Mouse (Mus musculus): ENCODE measurements around the gene Sh3d19.
A peak's percentile ranks its signal among the peaks of the same experiment; 100 is the strongest.
"Not testable (repeated sequence)": the region's sequence is repeated elsewhere in the genome, so short reads cannot be mapped to it uniquely, and the experiment has no call there.

Gene Sh3d19

DNA sequence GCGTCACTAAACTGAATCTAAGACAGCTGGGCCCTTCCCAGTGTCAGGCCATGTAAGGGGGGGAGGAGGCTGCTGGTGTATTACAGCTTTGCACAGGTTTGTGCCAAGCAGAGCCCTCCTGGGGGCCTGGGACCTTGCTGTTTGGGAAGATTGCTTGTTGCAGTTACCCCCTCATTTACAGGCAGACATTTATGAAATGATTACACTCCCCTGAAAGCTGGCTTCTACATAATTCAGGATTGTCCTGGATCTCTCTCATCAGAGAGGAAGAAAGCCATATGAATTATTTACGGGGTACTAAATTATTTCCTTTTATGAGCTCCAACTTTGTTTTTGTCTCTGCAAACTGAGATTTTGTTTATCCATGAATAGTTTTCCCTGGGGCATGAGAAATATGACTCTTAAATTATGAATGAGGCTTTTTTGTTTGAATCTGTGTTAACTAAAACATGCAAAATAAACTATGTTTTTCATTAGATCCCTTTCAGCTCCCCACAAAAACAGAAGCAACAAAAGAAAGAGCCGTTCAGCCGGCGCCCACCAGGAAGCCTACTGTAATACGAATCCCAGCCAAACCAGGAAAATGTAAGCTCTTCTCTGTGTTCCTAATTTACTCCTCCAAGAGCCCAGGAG lies 122.4 kb downstream of the Sh3d19 start:
- DNase-seq (ENCODE audit: low read depth, low spot score): no peak

DNA sequence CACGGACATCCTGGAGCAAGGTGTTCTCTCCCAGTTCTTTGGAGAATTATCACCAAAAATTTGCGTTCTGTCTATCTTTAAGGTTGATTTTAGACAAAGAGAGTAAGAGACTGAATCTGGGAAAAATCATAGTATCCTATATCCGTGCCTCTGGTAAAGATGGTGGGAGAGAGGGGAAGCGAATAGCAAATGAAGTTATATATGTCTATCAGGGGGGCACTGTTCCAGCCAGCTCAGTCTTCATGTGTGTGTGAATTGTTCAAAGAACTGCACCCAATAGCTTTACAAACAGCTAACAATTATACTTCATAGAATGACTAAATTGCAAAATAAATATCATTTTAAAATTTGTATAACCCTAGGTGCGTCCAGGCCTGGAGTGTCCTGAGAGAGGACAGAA lies 123.0 kb downstream of the Sh3d19 start:
- DNase-seq (ENCODE audit: low read depth, low spot score): no peak

DNA sequence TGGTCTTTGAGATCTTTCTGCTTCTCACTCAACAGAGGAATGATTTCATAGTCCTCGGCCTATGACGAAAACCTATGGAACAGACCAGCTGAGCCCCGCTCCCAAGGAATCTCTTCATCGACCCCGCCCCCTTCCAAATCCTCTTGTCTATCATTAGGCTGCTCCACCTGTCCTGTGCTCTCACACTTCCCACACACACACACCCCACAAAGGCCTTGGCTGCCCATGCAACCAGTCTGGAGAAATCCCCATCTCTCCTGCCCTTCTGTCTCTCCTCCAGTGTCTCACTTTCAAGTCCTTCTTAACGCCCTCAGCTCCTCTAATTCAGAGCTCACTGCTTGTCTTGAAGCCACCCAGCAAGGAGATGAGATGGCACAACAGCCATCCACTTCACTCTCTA lies 131.0 kb downstream of the Sh3d19 start:
- DNase-seq (ENCODE audit: low read depth, low spot score): no peak

DNA sequence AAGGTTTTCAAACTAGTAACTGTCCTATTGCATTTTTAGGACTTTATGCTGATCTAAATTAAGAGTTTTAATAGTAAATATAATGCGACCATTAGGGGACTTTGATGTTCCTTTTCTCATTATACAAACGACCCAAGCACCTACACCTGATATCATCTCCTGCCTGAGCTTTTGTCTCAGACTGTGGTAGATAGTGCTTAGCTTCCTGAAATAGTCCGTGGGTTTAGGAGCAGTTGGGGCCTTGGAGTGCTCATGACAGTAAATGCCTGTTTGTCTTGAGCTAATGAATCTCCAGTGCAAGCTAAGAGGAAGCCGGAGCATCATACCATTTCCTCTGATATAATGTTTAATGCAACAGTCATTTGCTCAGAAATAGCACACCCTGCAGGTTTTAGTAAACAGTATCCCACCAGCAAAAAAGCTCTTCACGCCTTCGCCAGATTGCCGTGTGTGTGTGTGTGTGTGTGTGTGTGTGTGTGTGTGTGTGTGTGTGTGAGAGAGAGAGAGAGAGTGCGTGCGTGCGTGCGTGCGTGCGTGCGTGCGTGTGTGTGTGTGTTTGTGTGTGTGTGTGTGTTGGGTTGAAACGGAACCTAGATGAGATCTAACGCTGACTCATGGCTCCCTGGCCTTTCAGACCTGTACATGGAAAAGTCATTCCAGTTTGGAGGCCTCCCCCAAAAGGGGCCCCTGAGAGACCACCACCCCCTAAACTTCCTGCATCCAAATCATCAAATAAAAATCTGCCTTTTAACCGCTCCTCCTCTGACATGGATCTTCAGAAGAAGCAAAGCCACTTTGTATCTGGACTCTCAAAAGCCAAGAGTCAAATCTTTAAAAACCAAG lies 132.8 kb downstream of the Sh3d19 start:
- no peak for DNase-seq (ENCODE audit: low read depth, low spot score)

DNA sequence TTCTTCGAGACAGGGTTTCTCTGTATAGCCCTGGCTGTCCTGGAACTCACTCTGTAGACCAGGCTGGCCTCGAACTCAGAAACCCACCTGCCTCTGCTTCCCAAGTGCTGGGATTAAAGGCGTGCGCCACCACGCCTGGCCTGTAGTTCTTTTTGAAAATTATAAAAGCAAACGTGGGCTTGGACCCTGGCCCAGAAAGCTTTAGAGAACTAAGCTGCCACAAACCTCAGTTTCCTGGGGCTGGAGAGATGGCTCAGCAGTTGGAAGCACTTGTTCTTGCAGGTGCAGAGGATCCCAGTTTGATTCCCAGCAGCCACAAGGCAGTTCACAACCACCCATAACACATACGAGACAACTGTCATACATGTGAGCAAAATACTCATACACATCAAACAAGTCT lies 133.5 kb downstream of the Sh3d19 start:
- DNase-seq (ENCODE audit: low read depth, low spot score): not testable (repeated sequence)

DNA sequence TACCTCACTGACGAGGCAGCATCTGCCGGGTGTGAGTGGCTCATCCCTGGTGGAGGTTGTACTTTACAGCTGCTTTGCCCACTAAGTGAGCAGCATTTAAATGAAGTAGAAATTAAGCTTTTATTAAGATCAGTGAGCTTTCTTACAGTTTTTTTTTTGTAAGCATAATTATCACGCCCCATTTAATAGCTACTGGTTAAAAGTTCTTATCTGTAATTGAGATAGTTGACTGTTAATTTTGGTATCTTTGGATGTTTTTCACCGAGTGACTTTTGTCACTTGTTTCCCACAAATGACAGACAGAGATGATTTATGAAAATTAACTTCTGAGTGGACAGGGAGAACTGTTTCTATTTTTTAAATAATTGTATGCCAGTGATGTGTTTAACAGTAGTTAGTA lies 134.0 kb downstream of the Sh3d19 start:
- no peak for DNase-seq (ENCODE audit: low read depth, low spot score)

DNA sequence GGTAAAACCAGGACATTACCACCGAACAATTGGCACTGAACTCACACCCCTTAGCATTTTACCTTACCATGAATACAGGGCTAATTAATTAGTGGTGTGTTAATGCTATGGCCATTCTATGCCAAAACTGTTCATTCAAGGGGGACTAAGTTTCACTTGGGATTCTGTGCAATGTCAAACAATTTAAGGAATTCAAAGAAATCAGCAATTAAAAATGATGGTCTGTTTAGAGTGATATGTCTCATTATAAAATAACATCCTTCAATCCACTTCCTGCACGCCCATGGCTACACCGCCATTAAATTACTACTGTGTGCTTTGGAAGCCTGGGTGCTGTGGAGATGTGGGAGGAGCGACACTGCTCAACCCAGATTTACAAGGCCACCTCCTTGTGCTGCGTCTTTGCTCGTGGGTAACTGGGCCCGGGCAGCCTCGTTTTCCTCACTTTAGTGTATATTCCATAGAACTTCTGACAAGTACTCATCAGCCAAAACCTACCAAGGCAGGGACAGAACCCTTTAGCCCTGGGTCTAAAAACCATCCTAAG lies 135.2 kb downstream of the Sh3d19 start:
- DNase-seq (ENCODE audit: low read depth, low spot score): no peak

DNA sequence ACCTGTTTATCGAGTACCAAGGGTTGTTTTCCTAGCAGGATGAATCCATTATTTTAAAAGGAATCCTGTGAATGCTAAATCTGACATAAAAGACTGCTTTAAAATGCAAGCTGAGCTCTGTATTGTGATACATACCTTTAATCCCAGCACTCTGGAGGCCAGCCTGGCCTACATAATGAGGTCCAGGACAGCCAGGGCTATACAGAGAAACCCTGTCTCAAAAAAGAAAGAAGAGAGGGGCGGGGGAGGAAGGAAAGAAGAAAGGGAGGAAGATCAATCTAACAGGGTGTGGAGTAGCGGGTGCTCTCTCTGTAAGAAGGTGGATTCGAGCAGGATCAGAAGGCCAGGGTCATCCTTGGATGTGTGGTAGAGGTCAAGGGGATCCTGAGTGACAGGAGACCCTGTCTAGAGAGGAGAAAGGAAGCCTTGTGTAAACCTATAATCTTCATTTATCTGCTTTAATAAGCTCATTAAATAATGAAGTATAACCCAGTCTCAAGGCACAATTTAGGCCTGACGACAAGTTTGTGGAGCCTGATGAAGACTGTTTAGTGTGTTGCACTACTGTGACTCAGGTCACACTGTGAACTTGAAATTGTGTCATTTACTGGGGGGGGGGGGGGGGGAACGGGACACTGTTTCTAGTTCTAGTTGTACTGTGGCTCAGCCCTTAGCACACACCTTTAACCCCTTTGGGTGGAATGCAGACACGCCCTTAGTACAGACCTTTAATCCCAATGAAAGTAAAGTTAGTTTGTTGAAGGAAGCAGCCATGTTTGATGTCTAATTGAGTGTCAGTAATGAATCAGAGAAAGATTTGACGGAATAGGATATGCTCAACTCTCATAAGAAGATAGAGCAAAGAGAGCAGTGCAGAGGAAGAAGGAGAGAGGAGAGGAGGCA lies 137.0 kb downstream of the Sh3d19 start:
- DNase-seq (ENCODE audit: low read depth, low spot score): no peak

DNA sequence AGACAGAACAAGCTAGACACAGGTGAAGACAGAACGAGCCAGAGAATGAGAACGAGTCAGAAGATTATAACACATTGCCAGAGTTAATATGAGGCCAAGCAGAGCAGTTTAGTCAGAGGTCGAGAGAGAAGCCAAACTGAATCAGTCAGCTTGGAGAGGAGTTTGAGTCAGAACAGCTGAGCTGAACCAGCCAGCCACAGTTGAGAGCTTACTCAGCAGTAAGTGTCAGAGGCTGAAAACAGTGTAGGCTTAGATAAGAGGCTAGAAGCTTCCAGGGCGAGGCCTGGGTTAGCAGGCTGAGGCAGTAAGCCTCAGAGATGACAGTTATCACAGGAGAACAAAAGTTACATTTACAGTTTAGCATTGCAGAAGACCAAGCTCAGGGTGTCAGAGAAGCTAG lies 137.7 kb downstream of the Sh3d19 start:
- DNase-seq (ENCODE audit: low read depth, low spot score): no peak

DNA sequence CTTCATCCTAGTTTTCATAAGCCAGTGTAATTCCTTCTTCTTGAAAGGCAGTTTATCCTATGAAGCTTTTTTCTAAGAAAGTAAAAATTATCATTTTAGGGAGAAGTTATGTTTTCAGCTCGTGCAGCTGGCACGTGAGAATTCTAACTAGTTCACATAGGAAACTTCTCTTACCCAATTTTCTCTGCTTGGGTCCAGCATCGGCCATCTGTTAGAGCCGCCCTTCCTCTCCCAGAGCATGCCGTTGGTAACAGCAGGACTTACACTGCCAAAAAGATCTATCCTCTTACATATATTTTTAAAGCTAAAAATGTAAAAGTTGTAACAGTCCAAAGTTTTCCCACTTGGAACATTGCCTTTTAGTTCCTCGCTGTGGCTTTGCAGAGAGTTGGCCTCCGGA lies 138.2 kb downstream of the Sh3d19 start:
- DNase-seq (ENCODE audit: low read depth, low spot score): no peak

DNA sequence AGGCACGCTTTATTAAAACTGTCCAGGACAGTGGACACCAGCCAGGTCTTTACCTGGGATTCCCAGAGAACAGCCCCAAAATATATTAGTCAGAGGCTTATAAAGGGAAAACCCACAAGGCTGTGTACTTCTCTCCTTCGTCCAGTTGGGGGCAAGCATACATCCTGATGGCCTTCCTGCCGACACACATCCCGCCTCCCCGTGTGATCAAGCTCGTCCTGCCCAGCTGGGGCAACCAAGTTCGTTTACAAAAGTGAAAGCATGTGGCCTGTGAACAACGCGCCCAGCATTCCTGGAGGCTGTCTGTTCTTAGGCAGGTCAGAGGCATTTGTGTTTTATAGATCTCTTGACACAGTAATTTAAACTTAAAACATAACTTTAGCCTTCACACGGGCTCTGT lies 139.2 kb downstream of the Sh3d19 start:
- DNase-seq (ENCODE audit: low read depth, low spot score): peak; percentile 73

DNA sequence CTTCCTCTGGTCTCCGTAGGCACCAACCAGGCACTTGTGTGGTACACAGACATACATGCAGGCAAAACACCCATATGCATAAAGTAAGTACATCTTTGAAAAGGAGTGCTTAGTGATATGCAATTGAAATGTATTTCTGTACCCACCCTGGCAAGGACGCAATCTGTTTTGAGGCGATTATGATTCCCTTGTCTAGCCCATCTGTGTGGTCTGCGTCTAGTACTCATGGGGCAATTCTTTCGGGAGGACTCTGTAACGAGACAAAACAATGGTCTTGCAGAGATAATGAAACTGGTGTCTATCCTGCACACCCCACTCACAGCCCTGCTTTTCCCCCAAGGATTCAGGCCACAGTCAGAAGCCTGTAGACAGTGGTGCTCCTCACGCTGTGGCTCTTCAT lies 141.9 kb downstream of the Sh3d19 start:
- no peak for DNase-seq (ENCODE audit: low read depth, low spot score)

DNA sequence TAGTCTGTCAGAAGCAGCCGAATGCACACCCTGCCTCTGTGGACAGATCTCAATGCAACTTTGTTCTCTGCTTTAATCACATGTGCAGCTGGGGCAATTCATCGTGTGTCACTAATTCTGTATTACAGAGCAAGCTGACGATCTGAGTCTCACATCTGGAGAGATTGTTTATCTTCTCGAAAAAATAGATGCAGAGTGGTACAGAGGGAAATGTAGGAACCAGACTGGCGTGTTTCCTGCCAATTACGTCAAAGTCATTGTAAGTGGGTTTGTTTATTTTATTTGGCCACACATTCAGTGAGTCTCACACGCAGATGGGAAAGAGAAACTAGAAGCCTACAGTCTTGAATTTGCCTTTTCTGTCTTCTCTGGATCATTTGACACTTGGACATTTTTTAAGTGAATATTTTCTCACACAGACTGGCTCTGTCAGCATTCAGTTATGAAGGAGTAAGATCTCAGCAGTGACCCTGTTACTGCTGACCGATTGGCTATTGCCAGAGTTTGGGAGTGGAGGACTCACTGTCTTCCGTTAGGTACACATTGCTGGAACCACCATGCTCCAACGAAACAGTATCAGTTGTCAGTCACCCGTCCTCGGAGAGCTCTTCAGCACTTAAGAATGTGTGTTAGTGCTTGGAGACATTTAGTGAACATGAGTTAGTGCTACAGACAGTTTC lies 143.9 kb downstream of the Sh3d19 start:
- no peak for DNase-seq (ENCODE audit: low read depth, low spot score)

DNA sequence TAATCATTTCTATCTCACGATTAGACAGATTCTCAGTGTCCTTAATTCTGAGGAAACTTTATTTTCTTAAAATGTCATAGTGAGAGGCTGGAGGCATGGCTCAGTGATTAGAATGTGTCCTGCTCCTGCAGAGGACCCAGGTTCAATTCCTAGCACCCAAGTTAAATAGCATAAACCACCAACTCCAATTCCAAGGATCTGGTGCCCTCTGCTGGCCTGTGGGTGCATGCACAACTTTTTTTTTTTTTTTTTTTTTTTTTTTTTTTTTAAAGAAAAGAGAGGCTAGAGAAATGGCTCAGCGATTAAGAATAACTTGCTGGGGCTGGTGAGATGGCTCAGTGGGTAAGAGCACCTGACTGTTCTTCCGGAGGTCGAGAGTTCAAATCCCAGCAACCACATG lies 146.0 kb downstream of the Sh3d19 start:
- DNase-seq (ENCODE audit: low read depth, low spot score): no peak

DNA sequence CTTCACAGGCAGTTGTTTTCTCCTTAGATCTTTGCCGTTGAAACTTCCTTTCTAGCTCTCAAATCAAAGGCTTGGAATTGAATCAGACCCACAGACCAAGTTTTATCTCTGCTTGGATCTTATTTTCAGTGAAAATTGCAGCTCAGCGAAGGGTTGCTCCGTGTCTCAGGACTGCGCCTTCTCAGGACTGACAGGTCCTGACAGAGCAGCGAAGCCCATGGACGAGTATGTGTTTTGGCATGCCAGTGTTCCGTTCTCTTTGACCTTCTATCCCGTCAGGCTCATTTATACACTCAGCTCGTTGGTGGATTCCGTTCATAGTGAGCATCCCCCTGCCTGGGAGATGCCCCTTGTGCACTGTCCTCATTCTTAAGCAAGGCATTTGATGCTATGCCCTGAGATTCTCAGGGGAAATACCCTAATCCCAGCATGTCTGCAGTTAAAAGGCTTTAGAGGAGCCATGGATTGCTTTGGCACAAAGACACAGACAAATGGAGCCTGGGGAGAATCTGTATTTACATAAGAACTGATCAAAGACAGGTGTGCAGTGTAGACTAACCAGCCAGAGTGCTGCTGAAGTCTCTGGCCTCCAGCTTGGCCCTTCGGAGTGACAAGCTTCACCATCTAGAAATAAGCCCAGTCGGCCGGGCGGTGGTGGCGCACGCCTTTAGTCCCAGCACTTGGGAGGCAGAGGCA lies 148.5 kb downstream of the Sh3d19 start:
- DNase-seq (ENCODE audit: low read depth, low spot score): no peak

DNA sequence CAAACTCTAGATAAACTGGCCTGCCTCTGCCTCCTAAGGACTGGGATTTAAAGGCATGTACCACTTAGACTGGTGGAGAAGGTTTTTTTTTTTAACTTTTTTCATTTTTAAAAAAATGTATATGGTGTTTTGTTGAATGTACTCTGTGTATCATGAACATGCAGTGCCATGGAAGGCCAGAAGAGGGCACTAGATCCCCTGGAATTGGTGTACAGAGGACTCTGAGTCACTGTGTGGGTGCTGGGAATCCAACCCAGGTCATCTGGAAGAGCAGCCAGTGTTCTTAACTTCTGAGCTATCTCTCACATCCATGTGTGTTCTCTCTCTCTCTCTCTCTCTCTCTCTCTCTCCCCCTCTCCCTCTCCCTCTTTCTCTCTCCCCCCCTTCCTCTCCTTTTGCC lies 151.2 kb downstream of the Sh3d19 start:
- no peak for DNase-seq (ENCODE audit: low read depth, low spot score)

DNA sequence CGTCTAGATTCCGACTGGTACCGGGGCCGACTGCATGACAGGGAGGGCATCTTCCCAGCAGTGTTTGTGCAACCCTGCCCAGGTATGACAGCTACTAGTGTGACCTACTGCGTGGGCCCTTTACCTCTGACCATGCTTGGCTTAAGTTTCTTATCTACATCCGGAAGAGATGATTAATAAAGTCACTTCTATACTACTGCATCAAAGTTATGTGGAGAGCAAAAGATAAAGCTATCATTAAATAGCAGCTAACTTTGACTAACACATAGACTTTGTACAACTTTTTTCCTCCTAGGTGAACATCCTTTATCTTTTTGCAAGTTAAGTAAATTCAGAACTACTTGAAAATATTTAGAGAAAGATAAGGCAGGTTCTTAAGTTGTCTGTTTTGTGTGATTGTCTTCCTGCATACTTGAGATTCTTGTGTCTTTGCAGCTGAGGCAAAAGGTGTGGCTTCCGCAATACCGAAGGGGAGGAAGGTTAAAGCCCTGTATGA lies 152.4 kb downstream of the Sh3d19 start:
- no peak for DNase-seq (ENCODE audit: low read depth, low spot score)

DNA sequence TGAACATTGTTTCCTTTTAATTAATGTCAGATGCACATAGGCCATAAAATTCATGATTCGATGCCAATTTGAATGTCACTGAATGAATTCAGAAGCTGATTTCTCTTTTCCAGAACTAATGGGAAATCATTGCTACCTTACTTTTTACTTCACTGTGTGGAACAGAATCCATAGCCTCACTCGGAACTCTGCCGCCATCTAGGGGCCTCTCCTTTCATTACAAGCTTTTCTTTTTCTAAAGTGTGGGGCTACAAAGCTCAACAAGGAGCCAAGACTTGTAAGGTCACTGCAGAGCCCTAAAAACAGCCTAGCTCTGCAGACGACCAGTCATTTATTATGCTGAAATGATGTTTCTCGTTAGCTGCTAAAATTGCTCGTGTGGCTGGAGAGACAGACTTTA lies 158.8 kb downstream of the Sh3d19 start:
- peak; percentile 70 for DNase-seq (ENCODE audit: low read depth, low spot score)

DNA sequence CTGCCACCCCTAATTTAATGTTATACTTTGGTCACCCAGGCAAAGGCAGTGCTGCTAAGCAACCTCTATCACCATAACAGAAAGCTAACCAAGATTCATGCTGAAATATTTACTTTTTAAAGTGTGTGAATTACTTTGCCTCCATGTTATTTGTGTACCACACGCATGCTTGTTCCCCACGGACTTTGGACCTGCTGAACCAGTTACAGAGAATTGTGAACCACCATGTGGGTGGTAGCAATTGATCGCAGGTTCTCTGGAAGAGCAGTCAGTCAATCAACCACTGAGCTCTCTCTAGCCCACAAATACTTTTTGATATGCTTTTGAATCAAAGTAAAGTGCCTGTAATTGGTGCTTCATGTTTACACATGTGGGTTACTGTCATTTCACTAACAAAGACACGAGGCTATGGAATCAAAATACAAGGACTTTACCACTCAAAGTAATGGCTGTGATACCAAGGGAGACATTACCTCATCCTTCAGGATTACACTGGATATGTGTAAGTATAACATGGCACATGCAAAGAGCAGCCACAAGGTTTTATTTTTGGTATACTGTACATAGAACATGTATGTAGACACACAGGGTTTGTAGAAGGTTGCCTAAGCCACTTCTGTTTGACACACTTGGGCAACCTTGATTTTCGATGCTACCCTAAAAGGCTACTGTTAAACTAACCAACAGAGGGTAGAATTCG lies 164.2 kb downstream of the Sh3d19 start:
- DNase-seq (ENCODE audit: low read depth, low spot score): no peak
